Mouse (Mus musculus) kidney, adult 2 months (tissue): Measurements from ENCODE around the gene Fam19a2.

Experiments used
- CTCF ChIP-seq: fragments of 200-500 bp; conservative IDR thresholded peaks from 2 replicates; pipeline ENCODE4 v1.5.1; 2011; ENCODE audit warnings: low read depth, mild to moderate bottlenecking, control low read depth, low read length, moderate library complexity, mixed read lengths; ENCODE audit not compliant: insufficient read depth, insufficient read length
- POLR2A ChIP-seq: fragments of 200-500 bp; IDR thresholded peaks from one replicate; pipeline ENCODE4 v1.6.1; 2011; ENCODE audit warnings: low read depth, low read length, control low read depth

DNA sequence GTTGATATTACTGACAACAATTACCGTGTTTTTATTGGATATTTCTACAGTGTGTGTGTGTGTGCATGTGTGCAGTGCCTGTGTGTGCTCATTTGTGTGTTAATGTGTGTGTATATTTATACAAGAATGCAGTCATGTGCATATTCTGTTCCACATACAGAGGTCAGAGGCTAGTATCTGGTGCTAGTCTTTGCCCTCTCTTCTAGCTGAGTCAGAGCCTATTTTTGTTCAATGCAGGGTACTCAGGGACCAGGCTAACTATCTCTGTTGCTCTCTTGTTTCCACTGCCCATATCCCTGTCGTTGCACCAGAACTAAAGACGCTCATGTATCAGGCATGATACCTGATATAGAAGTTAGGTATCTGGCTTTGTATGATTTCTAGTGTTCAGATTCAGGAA is 251.0 kb downstream of the Fam19a2 start:
- TF ChIP-seq CTCF = no peak
- no peak for TF ChIP-seq POLR2A
